Mouse (Mus musculus) midbrain, embryonic 13.5 days (tissue): ENCODE measurements around the gene Higd1b. TPM values are rescaled to one million over a fixed set of nuclear protein-coding genes. Genes with fewer than 3 reads are reported as not detected.
A peak's percentile ranks its signal among the peaks of the same experiment; 100 is the strongest.

ENCODE experiments used
- ATAC-seq: fragments of 200-750 bp; cut with Nextera tagmentation; 2 replicates; pipeline ENCODE4 v1.8.0; 2017; ENCODE audit warnings: mild to moderate bottlenecking, moderate TSS enrichment, moderate library complexity
- H3K27ac ChIP-seq: fragments of 300-500 bp; sonication (generic); 2 replicates; pipeline ENCODE4 v1.5.1; 2015; ENCODE audit warnings: inconsistent platforms, mild to moderate bottlenecking, moderate library complexity
- H3K27me3 ChIP-seq: fragments of 300-500 bp; sonication (generic); 2 replicates; pipeline ENCODE4 v1.6.1; 2015; ENCODE audit warnings: mild to moderate bottlenecking, inconsistent platforms
- H3K36me3 ChIP-seq: fragments of 300-500 bp; sonication (generic); 2 replicates; pipeline ENCODE4 v1.6.1; 2015; ENCODE audit warnings: mild to moderate bottlenecking, inconsistent platforms
- H3K4me1 ChIP-seq: fragments of 300-500 bp; sonication (generic); replicated peaks from 2 replicates; pipeline ENCODE4 v1.6.1; 2015; ENCODE audit warnings: inconsistent platforms
- H3K4me2 ChIP-seq: fragments of 300-500 bp; sonication (generic); replicated peaks from 2 replicates; pipeline ENCODE4 v1.6.1; 2015; ENCODE audit warnings: moderate library complexity, mild to moderate bottlenecking, inconsistent platforms
- H3K4me3 ChIP-seq: fragments of 300-500 bp; sonication (generic); replicated peaks from 2 replicates; pipeline ENCODE4 v1.5.1; 2015; ENCODE audit warnings: mild to moderate bottlenecking, inconsistent platforms
- H3K9ac ChIP-seq: fragments of 300-500 bp; sonication (generic); replicated peaks from 2 replicates; pipeline ENCODE4 v1.6.1; 2015; ENCODE audit warnings: mild to moderate bottlenecking, inconsistent platforms
- H3K9me3 ChIP-seq: fragments of 300-500 bp; sonication (generic); 2 replicates; pipeline ENCODE4 v1.6.1; 2016; ENCODE audit warnings: mild to moderate bottlenecking, inconsistent platforms
- WGBS: fragments of 180-500 bp; shearing (Covaris S2); methylation state at CpG from one replicate; pipeline ENCODE4 v1.1.7; 2015; 5-methylcytosine and 5-hydroxymethylcytosine counted together
- polyA plus RNA-seq: library from polyadenylated mRNA; unstranded; fragments of >200 nt; fragmentation: Nextera tagmentation; extraction: Ambion mirVana; gene quantifications from 2 replicates; pipeline ENCODE4 v1.2.1, GENCODE M21; 2015

Higd1b gene
- polyA plus RNA-seq, 1 experiment from 2014 or later = 2.8 TPM

DNA sequence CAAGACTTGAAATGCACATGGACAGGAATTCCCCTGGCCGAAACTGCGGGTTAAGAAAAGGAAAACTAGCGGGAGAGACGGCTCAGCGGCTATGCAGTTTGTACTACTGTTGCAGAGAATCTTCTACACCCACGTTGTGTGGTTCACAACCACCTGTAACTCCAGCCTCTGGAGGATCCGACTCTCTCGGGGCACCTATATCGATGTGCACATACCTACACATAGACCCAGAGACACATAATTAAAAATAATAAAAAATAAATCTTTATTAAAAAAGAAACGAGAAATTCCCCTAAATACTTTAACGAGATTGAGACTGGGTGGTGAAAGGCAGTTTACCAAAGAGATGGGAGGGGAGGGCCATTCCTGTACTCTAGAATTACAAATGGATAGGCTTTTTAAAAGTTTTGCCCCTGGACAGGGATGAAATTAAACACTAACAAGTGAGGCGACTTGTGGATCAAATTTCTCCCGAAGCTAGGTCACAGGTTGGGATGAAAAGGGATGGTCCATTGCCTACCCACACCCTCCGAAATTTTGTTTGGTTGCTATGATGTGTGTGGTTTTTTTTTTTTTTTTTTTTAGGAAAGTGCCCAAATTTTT lies 15.8 kb upstream of the Higd1b start:
- Histone ChIP-seq H3K4me3 (peak overlapping the region; percentile 86), H3K27me3 (peaks cover 17% of the 10 kb centered on the region), H3K4me1 (peaks cover 33% of the 10 kb centered on the region), H3K4me2 (peak overlapping the region; percentile 91), H3K36me3 (no peaks in the 10 kb centered on the region), H3K27ac (peak overlapping the region; percentile 96; the same call in 1 of the 2 replicates), H3K9me3 (no peaks in the 10 kb centered on the region), H3K9ac (0 out of 2 replicates have a peak overlapping the region, but pooled peaks have one; percentile 93)
- 0 out of 2 replicates have a peak, but pooled peaks have one; percentile 40 for ATAC-seq
- 8% methylated on average over 14 of the region's 14 CpGs for WGBS

GRCm38 (mm10) chr11:102820432-102820831 lies 15.2 kb upstream of the Higd1b start:
- Histone ChIP-seq H3K4me1 (peaks cover 31% of the 10 kb centered on the region), H3K27me3 (peaks cover 17% of the 10 kb centered on the region), H3K9me3 (no peaks in the 10 kb centered on the region), H3K4me2 (no peak overlapping the region), H3K27ac (no peak overlapping the region), H3K4me3 (no peak overlapping the region), H3K36me3 (no peaks in the 10 kb centered on the region), H3K9ac (no peak overlapping the region)
- WGBS = 11% methylated on average over 3 of the region's 3 CpGs
- ATAC-seq = no peak

- WGBS = 54% methylated on average over 6 of the region's 6 CpGs
- ATAC-seq = no peak
These were observed 14.4 kb upstream of the Higd1b start for GRCm38 (mm10) chr11:102821231-102821630.

DNA sequence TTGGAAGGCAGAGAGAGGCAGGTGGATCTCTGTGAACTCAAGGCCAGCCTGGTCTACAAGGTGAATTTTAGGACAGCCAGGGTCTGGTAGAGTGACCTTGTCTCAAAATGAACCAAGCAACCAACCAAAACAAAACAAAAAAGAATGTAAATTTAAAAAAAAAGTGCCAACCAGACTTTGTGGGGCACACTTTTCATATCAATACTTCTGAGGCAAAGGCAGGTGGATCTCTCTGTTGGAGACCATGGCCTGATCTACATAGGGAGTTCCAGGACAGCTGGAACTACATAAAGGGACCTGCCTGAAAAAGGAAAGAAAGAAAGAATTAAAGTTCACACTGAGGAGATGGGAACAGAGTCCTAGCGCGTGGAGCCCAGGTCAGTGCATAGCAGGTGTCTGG lies 9.2 kb upstream of the Higd1b start:
- Histone ChIP-seq H3K4me1 (no peaks in the 10 kb centered on the region), H3K4me2 (no peak overlapping the region), H3K36me3 (no peaks in the 10 kb centered on the region), H3K9ac (no peak overlapping the region), H3K4me3 (no peak overlapping the region), H3K27me3 (peaks cover 7% of the 10 kb centered on the region), H3K27ac (no peak overlapping the region), H3K9me3 (0 out of 2 replicates have a peak, but pooled peaks cover 4% of the 10 kb centered on the region)
- 68% methylated on average over 2 of the region's 2 CpGs for WGBS
- no peak for ATAC-seq

More at GRCm38 (mm10) chr11:102821231-102821630, 14.4 kb upstream of the Higd1b start:
- H3K27ac ChIP-seq = no peak overlapping the region
- H3K27me3 ChIP-seq = peaks cover 17% of the 10 kb centered on the region
- H3K4me3 ChIP-seq = no peak overlapping the region
- no peaks in the 10 kb centered on the region for H3K36me3 ChIP-seq
- no peaks in the 10 kb centered on the region for H3K9me3 ChIP-seq
- no peak overlapping the region for H3K4me2 ChIP-seq
- peaks cover 25% of the 10 kb centered on the region for H3K4me1 ChIP-seq
- no peak overlapping the region for H3K9ac ChIP-seq

- no peak for ATAC-seq
- no peak overlapping the region for H3K4me3 ChIP-seq
- 0 out of 2 replicates have a peak, but pooled peaks cover 4% of the 10 kb centered on the region for H3K9me3 ChIP-seq
These were observed 8.6 kb upstream of the Higd1b start for GRCm38 (mm10) chr11:102827097-102827496.

DNA sequence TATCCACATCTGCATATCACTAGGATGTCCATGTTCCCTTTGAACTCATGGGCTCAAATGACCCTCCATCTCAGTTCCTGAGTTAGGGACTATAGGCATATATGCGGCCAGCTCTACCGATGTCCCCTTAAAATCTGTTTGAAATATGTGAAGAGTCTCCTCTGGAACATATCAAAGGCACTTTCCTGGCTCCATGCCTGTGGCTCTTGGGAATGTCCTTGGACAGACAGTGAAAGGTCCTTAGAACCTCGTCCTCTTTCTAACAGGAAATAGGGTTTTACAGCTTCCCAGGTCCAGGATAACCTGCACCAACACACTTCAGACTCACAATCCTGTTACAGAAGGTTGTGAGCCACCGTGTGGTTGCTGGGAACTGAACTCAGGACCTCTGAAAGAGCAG lies 5.4 kb upstream of the Higd1b start:
- Histone ChIP-seq H3K4me1 (no peaks in the 10 kb centered on the region), H3K9ac (no peak overlapping the region), H3K27ac (no peak overlapping the region), H3K4me2 (no peak overlapping the region), H3K36me3 (no peaks in the 10 kb centered on the region), H3K9me3 (0 out of 2 replicates have a peak, but pooled peaks cover 4% of the 10 kb centered on the region), H3K27me3 (no peaks in the 10 kb centered on the region), H3K4me3 (no peak overlapping the region)
- 83% methylated on average over 4 of the region's 4 CpGs for WGBS
- no peak for ATAC-seq

More at GRCm38 (mm10) chr11:102827097-102827496, 8.6 kb upstream of the Higd1b start:
- Histone ChIP-seq H3K4me1 (no peaks in the 10 kb centered on the region), H3K4me2 (no peak overlapping the region), H3K36me3 (no peaks in the 10 kb centered on the region), H3K9ac (no peak overlapping the region), H3K27me3 (peaks cover 6% of the 10 kb centered on the region), H3K27ac (no peak overlapping the region)
- WGBS = 63% methylated on average over 4 of the region's 4 CpGs

DNA sequence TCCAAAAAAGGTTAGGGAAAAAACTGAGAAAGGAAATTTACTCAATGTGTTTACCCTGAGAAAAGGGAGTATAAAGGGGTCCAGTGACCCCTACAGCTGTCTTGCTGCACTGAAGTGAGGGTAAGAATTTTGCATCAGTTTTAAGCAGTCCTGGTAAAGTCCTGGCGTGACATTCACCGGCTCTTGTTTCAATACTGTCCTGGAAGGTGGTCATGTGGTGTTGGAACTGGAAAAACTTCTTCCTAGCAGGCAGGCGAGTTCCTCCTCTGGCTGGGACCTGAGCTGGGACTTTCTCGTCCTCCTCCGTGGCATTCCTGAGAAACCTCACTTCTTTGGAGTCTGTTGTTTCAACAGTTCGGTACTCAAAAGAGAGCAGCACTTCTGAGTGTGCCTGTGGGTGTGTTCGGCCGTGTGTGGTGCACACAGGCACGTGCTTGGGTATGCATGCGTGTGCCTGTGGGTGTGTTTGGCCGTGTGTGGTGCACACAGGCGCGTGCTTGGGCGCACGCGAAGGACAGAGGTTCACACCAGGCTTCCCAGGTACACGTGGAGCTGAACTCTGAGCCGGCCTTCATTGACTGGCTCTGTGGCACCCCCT lies 2.9 kb upstream of the Higd1b start:
- Histone ChIP-seq H3K4me1 (no peaks in the 10 kb centered on the region), H3K27ac (no peak overlapping the region), H3K4me2 (no peak overlapping the region), H3K9ac (no peak overlapping the region), H3K4me3 (no peak overlapping the region), H3K36me3 (peaks cover 15% of the 10 kb centered on the region), H3K27me3 (no peaks in the 10 kb centered on the region), H3K9me3 (0 out of 2 replicates have a peak, but pooled peaks cover 4% of the 10 kb centered on the region)
- 74% methylated on average over 18 of the region's 18 CpGs for WGBS
- no peak for ATAC-seq

- Histone ChIP-seq H3K4me2 (no peak overlapping the region), H3K9me3 (no peaks in the 10 kb centered on the region), H3K27me3 (no peaks in the 10 kb centered on the region), H3K4me1 (no peaks in the 10 kb centered on the region), H3K9ac (no peak overlapping the region), H3K27ac (no peak overlapping the region), H3K36me3 (peaks cover 29% of the 10 kb centered on the region), H3K4me3 (no peak overlapping the region)
- ATAC-seq = no peak
- WGBS = 83% methylated on average over 10 of the region's 10 CpGs
These were observed 1.4 kb upstream of the Higd1b start for GRCm38 (mm10) chr11:102834219-102834618.

- Histone ChIP-seq H3K36me3 (peaks cover 48% of the 10 kb centered on the region), H3K27ac (no peak overlapping the region), H3K4me3 (no peak overlapping the region), H3K27me3 (no peaks in the 10 kb centered on the region), H3K4me1 (no peaks in the 10 kb centered on the region), H3K9ac (no peak overlapping the region), H3K9me3 (no peaks in the 10 kb centered on the region), H3K4me2 (no peak overlapping the region)
- no peak for ATAC-seq
- 94% methylated on average over 9 of the region's 9 CpGs for WGBS
These were observed 497 bp downstream of the Higd1b start for GRCm38 (mm10) chr11:102836146-102836545.

GRCm38 (mm10) chr11:102837385-102837784 lies 1.7 kb downstream of the Higd1b start:
- Histone ChIP-seq H3K27me3 (no peaks in the 10 kb centered on the region), H3K4me3 (no peak overlapping the region), H3K36me3 (peaks cover 60% of the 10 kb centered on the region), H3K4me1 (no peaks in the 10 kb centered on the region), H3K27ac (no peak overlapping the region), H3K4me2 (no peak overlapping the region), H3K9me3 (no peaks in the 10 kb centered on the region), H3K9ac (no peak overlapping the region)
- 94% methylated on average over 1 of the region's 1 CpGs for WGBS
- no peak for ATAC-seq

- Histone ChIP-seq H3K4me1 (no peaks in the 10 kb centered on the region), H3K9me3 (no peaks in the 10 kb centered on the region), H3K9ac (no peak overlapping the region), H3K4me2 (no peak overlapping the region), H3K27ac (no peak overlapping the region), H3K4me3 (no peak overlapping the region), H3K27me3 (no peaks in the 10 kb centered on the region), H3K36me3 (peaks cover 67% of the 10 kb centered on the region)
- 95% methylated on average over 2 of the region's 2 CpGs for WGBS
- no peak for ATAC-seq
These were observed 2.5 kb downstream of the Higd1b start for GRCm38 (mm10) chr11:102838126-102838525.

- no peak overlapping the region for H3K27ac ChIP-seq
- H3K4me3 ChIP-seq = no peak overlapping the region
- no peaks in the 10 kb centered on the region for H3K27me3 ChIP-seq
- no peak for ATAC-seq
- peaks cover 73% of the 10 kb centered on the region for H3K36me3 ChIP-seq
- no peaks in the 10 kb centered on the region for H3K4me1 ChIP-seq
- H3K4me2 ChIP-seq = no peak overlapping the region
- WGBS = 90% methylated on average over 9 of the region's 9 CpGs
- H3K9me3 ChIP-seq = no peaks in the 10 kb centered on the region
- H3K9ac ChIP-seq = no peak overlapping the region
These were observed 3.0 kb downstream of the Higd1b start for GRCm38 (mm10) chr11:102838616-102839150.
